Mouse (Mus musculus): Measurements from ENCODE around the gene Vrk2. TPM values are rescaled to one million over a fixed set of nuclear protein-coding genes. Genes with fewer than 3 reads are reported as not detected.

Vrk2 gene
- polyA plus RNA-seq (2017; shearing (Covaris generic)) = 36.0 TPM

DNA sequence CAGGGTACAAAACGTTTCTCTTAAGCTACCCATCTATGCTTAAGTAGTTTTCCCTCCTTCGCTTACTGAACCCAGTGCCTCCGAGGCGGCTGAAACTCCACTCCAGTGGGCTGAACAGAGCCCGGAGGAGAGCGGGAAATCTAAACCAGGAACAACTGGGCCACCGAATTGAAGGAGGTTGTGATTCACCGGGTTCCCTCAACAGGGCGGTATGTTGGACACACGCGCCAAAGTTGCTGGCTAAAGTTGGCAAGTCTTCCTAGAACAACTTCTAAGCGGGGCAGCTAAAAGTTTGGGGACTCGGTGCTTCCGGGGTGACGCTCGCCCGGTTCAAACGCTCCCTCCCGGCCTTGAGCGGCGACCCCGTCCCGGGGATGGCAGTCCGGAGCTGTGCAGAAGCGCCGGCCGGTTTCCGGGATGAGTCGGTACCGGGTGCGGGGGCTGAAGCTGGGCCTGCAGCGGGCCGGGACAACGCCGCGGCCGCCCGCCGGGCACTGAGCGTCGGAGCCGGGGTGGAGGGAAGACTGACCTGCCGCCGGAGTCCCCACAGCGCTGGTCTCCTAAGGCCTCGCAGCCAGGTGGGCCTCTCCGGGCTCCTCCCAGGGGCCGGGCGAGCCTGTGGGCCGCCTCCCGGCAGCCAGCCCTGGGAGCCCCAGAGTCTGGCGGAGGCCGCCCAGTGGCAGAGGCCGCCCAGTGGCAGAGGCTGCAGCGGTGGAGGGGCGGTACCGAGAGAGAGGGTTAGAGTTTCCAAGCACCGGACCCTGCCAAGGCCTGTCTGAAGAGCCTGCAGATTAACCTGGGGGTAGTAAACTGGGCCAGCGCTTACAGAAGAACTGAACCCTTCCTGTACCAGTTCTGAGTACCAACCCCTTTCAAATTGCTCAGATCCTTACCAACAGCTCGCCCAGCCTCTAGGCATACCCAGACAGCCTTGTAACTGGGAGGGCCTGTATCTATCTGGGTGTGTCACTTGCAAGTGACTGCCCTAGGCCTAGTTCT, at the start of gene Vrk2, which contains the start of gene Gm6899:
TSS of gene Vrk2 (minus strand) at position 939 of the 999 bp plus-strand sequence.
TSS of gene Gm6899 (plus strand) at position 181 of the 999 bp plus-strand sequence.

Other genes starting within 250 kb of the Vrk2 start
- gene Fancl, start 207.9 kb downstream of the Vrk2 start, polyA plus RNA-seq (2017; shearing (Covaris generic)) = 24.8 TPM
- not detected for gene Gm6899, start 758 bp downstream of the Vrk2 start, polyA plus RNA-seq (2017; shearing (Covaris generic))